Mouse (Mus musculus): ENCODE results near the gene Igflr1. TPM values are rescaled to one million over a fixed set of nuclear protein-coding genes. Genes with fewer than 3 reads are reported as not detected.

Igflr1 gene
- polyA plus RNA-seq, 1 experiment, result 4.0 TPM

DNA sequence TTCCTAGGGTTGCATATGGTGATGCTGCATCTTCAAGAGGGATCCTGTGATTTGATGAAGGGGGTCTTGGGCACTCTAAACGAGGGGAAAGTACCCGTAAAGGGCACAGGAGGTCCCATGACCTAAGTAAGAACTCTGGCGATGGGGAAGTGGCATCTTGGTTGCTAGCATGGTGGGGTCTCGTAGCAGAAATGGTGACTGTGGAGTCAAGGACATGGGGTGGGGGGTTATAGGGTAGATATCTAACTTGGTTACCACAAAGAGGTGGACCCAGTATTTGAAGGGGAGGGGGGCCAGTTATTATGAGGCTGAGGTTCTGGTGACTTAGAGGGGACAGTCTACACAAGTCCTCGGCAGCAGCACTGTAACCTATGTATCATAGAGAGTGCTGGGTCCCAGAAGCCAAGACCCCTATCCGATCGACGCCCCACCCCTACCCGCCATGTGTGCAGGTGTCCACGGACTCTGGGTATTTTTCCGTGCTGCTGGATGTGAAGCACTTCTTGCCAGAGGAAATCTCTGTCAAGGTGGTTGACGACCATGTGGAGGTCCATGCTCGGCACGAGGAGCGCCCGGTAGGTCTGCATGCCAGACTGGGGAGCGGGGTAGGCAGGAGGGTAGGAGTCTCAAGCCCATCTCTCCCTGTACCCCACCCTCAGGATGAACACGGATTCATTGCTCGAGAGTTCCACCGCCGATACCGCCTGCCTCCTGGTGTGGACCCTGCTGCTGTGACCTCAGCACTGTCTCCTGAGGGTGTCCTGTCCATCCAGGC is 11.2 kb upstream of the Igflr1 start:
- no peak for DNase-seq (ENCODE audit: low read depth)

DNA sequence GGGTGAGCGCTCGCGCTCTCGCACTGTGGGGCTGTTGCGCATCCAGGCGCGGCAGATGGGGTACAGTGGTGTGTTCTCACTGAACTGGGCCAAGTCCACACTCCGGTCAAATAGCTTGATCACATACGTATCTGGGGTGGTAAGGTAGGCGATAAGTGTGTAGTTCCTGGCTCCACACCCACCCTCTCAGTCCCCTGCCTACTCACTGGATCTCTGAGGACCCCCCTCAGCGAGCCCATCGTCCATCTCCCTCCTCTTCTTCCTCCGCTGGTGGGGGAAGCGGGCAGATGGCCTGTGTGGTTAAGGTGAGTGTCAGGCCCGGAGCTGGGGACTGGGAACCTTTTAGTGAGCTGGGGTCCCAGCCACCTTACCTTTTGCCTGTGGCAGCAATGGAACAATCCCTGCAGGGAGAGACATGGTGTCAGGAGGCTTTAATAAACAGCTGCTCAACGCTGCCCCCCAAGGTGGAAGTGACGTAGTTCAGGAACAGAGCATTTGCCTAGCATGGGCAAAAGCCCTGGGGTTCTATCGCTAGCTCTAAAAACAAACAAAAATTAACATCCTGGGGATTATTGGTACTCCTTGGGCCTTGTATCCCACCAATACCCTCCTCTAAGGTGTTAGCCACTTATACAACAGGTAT is 8.2 kb upstream of the Igflr1 start:
- no peak for DNase-seq (ENCODE audit: low read depth)

DNA sequence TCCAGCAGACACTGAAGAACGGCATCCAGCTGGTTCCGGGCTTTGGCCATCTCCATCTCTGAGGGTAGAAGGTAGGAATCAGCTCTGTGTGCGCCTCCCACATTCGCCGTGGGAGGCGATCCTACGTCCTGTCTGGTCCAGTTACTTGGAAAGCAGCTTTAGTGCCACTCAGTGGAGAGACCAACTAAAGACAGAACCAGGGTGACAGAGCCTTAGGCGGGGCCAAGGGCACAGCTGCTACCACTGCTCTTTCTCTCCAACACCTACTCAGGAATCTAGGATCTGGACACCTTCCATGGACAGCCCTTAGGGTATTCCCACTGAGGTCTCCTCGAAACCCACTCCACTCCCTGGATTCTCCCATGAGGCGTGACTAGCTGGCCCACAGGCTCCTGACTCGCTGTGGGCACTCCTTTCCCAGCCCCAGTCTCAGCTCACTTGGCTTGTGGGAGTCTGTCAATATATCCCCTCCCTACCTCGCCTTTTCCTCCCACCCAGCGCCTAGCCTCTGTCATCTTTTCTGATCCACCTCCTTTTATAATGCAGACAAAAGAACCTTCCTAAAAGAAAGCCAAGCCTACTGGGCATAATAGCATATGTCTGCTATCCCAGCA is 7.2 kb upstream of the Igflr1 start:
- DNase-seq (ENCODE audit: low read depth), result no peak

DNA sequence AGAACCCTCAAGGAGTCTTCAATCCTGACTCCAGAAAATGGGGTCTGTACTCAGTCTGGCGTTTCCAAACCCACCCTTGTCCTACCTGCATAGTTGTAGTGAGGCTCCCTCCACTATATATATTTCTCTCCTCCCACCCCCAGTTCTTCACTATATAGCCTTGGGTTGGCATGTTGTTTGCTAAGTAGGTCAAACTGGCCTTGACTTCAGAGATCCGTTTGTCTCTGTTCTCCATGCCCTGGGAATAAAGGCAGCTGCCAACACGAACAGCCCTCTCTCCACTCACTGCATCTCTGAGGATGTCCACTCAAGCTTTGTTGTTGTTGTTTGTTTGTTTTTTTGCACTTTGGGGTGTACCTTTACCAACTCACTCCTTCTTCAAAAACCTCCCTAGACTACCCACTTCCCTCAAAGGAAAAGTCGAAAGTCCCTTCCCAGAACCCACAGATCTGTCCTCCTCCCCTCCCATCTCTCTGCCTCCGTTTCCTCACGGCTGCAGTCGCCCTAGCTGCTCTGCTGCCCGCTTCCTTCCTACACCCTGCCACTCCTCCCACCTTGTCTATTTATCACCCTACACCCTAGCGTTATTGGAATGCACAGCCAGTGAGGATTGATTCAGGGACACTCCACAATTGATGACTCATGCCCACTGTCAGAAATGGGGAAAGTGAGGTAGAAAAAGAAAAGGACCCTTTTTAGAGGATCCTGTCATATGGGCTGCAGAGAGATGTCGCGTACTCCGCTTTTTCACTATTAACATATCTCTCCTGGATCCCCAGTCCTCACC is 6.4 kb upstream of the Igflr1 start:
- DNase-seq (ENCODE audit: low read depth), result no peak

DNA sequence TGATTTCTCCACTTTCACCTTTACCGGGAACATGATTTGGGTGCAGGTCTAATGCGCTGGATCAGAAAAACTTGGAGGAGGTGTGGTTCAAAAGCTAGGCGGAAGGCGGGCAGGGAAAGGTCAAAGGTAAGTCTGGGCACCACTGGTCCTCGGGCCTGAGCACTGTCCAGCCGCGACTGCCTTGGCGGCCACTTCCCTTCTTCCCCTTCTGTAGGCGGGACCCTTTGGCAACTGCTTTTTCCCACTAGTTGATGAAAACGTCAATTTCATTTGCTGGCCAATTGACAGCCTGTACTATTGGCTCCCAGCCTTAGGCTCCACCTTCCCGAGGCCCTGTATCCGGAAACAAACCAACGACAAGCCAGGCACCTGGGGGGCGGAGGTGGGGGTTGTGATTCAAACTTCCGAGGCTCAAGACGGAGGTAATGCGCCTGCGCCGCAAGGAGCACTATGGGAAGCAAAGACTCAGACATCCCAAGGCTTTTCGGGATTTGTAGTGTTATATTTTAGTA is 5.7 kb upstream of the Igflr1 start, which contains the start of gene Lin37:
TSS of gene Lin37 (minus strand) at position 396 of the 512 bp plus-strand sequence.
- peak; percentile 91 for DNase-seq (ENCODE audit: low read depth)

DNA sequence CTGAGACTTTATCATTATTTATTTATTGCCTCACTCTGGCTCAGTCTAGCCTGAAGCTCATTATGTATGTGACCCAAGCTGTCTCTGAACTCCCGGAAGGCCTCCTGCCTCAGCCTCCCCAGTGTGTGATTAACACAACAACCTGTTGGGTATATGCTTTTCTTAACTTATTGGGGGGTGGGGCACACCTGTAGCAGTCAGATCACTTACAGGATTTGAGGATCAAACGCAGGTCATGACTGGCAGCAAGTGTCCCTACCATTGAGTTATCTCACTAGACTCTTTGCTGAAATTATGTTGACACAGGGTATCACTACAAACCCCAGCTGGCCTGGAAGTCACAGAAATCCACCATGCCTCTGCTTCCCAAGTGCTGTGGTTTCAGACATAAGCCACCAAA is 4.9 kb upstream of the Igflr1 start:
- DNase-seq (ENCODE audit: low read depth), result no peak

DNA sequence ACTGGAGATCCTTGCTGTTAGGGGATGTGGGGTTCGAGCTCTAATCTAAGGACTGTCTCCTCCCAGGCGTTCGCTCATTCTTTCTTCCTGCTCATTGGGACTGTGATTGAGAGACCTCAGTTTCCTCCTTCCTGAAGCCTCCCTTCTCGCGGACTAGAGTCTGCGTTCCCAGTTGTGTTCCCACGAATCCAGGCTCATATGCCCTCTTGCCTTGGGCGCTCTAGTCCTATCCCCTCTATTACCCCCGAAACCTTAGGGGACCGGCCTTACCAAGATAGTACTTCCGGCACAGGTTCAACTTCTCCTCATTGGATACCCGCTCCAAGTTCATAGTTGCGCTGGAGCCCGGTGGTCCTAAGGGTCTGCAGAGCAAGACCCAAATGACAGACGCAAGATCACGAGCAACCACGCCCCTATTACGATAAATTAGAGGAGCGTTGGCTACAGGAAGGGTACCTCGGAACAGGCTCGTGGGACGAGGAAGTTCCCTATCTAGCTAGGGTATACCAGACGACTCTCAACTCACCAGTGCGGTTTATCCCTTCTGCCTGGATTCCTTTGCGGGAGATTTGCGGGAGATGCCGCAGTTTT is 2.6 kb upstream of the Igflr1 start:
- no peak for DNase-seq (ENCODE audit: low read depth)

DNA sequence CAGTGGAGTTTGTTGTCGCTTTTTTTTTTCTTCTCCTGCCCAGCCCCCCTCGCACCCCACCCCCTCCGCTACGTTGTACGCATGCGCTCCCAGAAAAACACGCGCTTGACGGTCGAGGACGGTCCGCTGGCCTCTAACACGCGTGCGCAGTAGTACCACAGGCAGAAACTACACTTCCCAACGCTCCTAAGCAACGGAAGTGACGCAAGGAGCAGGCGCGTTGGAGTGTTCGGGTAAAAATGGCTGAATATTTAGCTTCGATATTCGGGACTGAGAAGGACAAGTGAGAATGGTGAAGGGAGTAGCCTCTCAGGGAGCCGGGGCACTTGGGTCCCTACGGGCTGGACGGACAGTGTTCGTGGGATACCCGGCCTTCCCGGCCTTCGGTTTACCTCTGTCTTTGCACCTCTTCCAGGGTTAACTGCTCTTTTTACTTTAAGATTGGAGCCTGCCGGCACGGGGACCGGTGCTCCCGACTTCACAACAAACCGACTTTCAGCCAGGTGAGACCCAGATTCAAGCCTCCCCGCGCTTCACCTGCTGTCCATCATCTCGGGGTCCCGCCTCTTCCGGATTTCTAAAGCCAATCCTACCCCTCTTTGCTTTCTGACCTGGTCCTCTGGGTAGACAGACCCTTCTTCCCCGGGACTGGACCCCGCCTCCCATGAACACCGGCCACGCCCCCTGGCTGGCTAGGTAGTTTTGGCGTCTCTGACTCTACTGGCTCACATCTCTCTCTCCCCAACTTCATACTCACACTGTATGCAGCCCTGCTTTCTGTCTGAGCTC is 1.9 kb upstream of the Igflr1 start, which contains the start of the genes U2af1l4, Gm49396 and Psenen:
TSS of gene U2af1l4 (plus strand) at position 185 of the 789 bp plus-strand sequence.
TSS of gene Gm49396 (plus strand) at position 228 of the 789 bp plus-strand sequence.
TSS of gene Psenen (minus strand) at position 511 of the 789 bp plus-strand sequence.
- peak; percentile 80 for DNase-seq (ENCODE audit: low read depth)

DNA sequence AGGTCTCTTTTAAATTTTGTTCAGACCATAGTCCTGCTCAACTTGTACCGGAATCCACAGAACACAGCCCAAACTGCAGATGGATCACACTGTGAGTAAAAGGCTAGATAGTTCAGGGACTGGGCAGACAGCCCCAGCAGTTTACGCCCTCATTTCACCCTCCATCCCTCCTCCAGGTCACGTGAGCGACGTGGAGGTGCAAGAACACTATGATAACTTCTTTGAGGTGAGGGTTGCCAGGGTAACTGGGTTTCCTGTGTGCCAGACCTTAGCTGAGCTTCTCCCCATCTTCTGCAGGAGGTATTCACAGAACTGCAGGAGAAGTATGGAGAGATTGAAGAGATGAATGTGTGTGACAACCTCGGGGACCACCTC is 1.3 kb upstream of the Igflr1 start:
- no peak for DNase-seq (ENCODE audit: low read depth)

DNA sequence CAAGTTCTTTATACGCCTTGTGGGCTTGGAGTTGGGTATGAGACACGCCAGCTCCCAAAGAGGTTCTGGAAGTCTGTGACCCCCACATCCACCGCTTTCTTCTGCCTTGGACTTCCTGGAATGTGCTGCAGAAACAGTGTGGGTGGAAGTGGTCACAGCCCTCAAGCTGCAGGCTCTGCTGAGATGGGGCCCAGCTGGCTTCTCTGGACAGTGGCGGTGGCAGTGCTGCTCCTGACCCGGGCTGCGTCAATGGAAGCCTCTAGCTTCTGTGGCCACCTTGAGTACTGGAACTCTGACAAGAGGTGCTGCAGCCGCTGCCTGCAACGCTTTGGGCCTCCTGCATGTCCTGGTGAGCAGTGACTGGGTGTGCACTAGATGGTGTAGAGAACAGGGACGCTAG is 806 bp downstream of the Igflr1 start:
- no peak for DNase-seq (ENCODE audit: low read depth)

DNA sequence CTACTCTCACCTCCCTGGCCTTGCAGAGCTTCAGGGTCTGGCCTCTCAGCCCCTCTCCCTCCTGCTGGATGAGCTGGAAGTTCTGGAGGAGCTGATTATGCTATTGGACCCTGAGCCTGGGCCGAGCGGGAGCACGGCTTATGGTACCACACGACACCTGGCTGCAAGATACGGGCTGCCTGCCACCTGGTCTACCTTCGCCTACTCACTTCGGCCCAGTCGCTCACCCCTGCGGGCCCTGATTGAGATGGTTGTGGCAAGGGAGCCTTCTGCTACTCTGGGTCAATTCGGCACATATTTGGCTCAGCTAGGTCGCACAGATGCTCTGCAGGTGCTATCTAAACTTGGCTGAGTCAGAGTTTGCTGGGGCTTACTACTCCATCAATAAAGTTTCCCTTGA is 2.3 kb downstream of the Igflr1 start:
- DNase-seq (ENCODE audit: low read depth), result no peak

DNA sequence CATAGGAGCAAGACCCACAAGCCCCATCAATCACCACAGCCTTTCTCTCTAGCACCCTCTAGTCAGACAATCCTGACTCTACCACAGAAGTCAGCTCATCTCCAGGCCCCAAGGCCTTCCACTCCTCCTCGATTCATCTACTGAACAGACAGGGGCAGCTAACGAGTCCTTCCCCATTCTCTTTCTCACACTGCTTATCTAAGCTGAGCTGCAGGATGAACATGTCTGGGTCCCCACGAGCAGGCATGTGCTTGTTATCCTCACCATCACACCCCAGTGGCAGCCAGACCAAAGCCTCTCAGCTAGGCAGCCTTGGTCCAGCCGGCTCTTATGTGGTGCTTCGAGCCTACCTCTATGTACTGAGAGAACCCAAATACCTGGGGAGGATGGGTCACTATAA is 7.2 kb downstream of the Igflr1 start:
- no peak for DNase-seq (ENCODE audit: low read depth)

DNA sequence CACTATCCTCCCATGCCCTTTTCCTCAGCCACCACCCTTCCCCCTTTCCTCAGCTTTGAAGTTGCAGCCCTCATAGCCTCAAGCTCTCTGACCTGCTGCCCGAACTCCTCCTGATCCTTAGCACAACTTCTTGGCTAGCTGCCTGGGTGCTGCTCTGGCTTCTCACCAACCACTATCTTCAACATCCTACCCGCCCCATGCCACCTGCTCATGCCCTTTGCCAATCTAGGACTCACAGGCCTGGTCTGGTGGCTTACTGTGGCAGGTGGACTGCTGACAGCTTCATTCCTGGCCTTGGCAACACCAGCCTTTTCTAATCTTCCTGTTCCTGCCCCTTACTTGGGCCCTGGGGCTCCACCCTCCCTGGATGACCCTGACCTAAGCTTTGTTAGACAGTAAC is 7.7 kb downstream of the Igflr1 start:
- no peak for DNase-seq (ENCODE audit: low read depth)

DNA sequence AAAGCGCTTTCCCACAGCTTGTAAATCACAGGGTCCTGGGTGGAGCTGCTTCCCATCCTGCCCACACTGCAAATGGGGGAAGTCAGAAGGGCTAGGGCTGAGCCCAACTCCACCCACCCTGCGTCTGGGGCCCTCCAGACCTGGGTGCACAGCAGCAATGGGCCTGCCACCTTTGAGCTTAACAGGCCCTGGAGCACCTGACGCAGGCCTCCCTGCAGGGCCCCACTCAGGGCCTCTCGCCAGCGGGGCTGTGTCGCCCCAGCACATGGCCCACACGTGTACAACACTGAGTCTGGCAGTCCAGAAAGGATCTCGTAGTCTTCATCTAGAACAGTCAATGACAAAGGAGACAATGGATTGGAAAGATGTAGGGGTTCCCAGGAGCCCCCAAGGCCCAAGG is 14.7 kb downstream of the Igflr1 start:
- DNase-seq (ENCODE audit: low read depth), result no peak

DNA sequence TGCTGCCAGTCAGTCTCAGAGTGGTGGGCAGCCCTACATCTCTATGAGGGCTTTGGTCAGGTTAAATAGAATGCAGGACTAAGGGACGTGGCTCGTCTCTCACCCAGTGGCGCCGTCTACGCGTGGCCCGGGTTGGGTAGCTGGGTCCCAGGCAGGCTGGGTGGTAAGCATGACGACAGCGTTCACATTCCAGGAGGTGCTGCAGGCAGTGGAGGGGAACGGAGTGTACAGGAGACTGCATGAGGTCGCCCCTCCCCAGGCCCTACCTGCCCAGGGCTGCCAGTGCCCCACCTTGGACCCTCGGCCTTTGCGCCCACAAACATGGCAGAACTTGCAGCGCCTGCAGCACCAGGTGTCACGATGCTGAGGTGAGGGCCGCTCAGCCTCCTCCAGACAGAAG is 16.3 kb downstream of the Igflr1 start:
- DNase-seq (ENCODE audit: low read depth), result no peak

DNA sequence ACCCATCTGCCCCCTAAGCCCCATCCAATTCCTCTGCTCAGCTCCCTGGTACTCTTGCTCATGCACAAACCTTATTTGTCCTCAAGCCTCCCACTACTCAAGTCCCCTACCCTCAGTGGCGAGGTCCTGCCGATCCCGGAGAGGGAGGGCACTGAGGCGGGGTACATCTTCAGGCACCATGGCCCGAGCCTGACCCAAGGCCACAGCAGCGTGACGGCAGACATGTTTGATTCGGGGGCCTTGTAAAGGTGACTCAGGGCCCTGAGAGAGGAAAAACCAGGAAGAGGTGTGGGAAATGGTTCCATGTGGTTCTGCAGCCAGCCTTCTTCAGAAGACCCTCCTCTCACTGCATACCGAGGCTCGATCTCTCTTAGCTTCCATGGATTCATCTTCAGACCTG is 19.1 kb downstream of the Igflr1 start:
- DNase-seq (ENCODE audit: low read depth), result no peak

DNA sequence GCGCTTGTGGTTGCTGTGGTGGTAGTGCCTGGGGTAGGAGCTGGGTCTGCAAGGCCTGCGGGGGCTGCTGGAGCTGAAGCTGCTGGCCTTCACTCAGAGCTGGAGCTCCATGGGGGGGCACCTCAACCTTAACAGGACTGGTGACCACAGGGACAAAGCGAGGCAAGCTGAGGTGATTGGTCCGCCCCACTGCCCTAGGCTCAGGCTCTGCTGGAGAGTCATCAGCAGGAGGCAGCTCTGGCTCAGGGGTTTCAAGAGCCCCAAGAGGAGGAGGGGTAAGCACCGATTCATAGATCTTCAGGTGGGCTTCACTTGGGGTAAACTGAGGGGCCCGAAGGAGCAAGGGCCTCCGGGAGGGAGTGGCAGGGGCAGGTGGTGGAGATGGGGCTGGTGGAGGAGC is 19.9 kb downstream of the Igflr1 start:
- no peak for DNase-seq (ENCODE audit: low read depth)

DNA sequence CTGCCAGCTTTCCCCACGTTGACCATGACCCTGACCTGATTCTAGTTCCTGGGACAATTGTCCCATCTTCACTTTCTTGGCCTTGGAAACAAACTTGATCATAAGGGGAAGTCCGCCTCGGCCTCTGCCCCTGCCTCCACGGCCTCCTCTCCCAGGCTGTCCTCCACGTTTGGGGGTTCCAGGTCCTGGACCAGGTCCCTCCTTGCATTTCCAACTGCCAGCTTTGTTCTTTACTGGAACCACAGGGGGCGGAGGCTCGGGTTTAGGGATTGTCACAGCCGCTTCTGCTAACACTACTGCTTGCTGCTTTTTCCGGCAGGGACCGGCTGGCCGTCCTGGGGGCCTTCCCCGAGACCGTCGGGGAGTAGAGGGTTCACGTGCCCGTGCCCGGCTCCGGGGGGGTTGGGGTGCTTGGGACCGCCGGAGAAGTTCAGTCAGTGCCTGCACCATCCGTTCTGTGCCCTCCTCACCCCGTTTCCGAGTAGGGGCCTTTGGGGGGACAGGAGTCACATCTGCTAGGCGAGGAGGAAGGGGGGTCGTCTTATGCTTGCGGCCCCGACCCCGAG is 21.3 kb downstream of the Igflr1 start:
- DNase-seq (ENCODE audit: low read depth), result no peak

DNA sequence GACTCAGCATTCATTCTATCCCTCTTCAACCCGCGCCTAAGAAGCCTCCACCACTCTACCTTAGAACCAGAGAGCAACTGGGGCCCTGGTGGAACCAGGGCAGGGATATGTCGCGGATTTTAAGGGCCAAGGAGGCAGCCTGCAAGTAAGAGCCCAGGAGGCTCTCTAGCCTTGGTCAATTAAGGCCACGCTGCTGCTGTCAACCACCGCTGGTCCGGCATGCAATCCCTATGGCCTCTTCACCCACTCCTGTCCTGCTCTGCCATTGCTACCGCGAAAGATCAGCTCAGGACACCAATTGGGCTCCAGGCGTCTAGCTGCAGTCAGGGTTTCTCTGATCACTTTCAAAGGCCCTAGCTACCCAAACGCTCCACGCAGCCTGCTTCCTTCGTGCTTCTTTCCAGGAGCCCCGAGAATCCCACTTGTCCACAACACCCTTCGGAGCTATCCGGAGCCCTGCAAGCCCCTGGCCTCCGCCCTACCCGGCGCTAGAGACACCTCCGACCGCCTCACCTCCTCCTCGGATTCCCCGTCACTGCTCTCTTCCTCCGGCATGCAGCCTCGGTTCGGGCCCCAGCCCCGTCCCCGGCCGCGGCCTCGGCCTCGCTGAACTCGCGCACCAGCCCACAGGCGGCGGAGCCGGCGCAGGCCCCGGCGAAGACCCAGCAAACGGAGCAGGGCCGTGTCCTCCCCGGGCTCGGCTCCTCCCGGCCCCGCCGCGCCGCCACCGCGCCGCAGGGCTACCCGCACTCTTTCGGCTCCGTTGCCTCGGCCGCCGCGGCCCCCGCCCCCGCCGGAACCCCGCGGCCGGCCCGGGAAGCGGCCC is 22.8 kb downstream of the Igflr1 start:
- no peak for DNase-seq (ENCODE audit: low read depth)

Measured in gonadal fat pad, adult 2 months (tissue).